Mouse (Mus musculus) intestine, embryonic 14.5 days (tissue): ENCODE results near the gene Naxd. TPM values are rescaled to one million over a fixed set of nuclear protein-coding genes. Genes with fewer than 3 reads are reported as not detected.

ENCODE experiments used
- ATAC-seq: fragments of 200-750 bp; cut with Nextera tagmentation; replicated peaks from 2 replicates; pipeline ENCODE4 v1.8.0; 2017; ENCODE audit warnings: low read depth, moderate number of reproducible peaks, moderate TSS enrichment, moderate library complexity; ENCODE audit not compliant: low FRiP score, low TSS enrichment
- DNase-seq: peaks from one replicate; pipeline ENCODE4 v3.0.0-alpha.2; 2018; ENCODE audit warnings: low spot score
- H3K27ac ChIP-seq: fragments of 300-500 bp; sonication (generic); 2 replicates; pipeline ENCODE4 v1.5.1; 2014; ENCODE audit warnings: low read depth, mild to moderate bottlenecking, control low read depth
- H3K27me3 ChIP-seq: fragments of 300-500 bp; sonication (generic); replicated peaks from 2 replicates; pipeline ENCODE4 v1.6.1; 2014; ENCODE audit warnings: low read length, control low read depth; ENCODE audit not compliant: control insufficient read depth, insufficient read depth
- H3K36me3 ChIP-seq: fragments of 300-500 bp; sonication (generic); 2 replicates; pipeline ENCODE4 v1.6.1; 2014; ENCODE audit warnings: low read length, control low read depth; ENCODE audit not compliant: control insufficient read depth, insufficient read depth
- H3K4me1 ChIP-seq: fragments of 300-500 bp; sonication (generic); replicated peaks from 2 replicates; pipeline ENCODE4 v1.6.1; 2014; ENCODE audit warnings: low read length, control low read depth, mixed read lengths; ENCODE audit not compliant: control insufficient read depth, insufficient read depth
- H3K4me2 ChIP-seq: fragments of 300-500 bp; sonication (generic); 2 replicates; pipeline ENCODE4 v1.6.1; 2014; ENCODE audit warnings: low read length
- H3K4me3 ChIP-seq: fragments of 300-500 bp; sonication (generic); 2 replicates; pipeline ENCODE4 v1.5.1; 2014; ENCODE audit warnings: low read depth, low read length, control low read depth, mixed read lengths
- H3K9ac ChIP-seq: fragments of 300-500 bp; sonication (generic); 2 replicates; pipeline ENCODE4 v1.6.1; 2014; ENCODE audit warnings: mild to moderate bottlenecking, low read length
- H3K9me3 ChIP-seq: fragments of 300-500 bp; sonication (generic); 2 replicates; pipeline ENCODE4 v1.6.1; 2016; ENCODE audit warnings: low read length, control low read depth; ENCODE audit not compliant: control insufficient read depth
- WGBS: fragments of 180-500 bp; shearing (Covaris S2); extraction: QIAGEN DNeasy Blood & Tissue Kit; methylation state at CpG from one replicate; pipeline ENCODE4 v1.1.7; 2014; 5-methylcytosine and 5-hydroxymethylcytosine counted together
- polyA plus RNA-seq: library from polyadenylated mRNA; unstranded; fragments of >200 nt; fragmentation: Nextera tagmentation; extraction: Ambion mirVana; gene quantifications from 2 replicates; pipeline ENCODE4 v1.2.1, GENCODE M21; 2014

Gene Naxd
- polyA plus RNA-seq, 1 experiment from 2014 or later = 109 TPM

DNA sequence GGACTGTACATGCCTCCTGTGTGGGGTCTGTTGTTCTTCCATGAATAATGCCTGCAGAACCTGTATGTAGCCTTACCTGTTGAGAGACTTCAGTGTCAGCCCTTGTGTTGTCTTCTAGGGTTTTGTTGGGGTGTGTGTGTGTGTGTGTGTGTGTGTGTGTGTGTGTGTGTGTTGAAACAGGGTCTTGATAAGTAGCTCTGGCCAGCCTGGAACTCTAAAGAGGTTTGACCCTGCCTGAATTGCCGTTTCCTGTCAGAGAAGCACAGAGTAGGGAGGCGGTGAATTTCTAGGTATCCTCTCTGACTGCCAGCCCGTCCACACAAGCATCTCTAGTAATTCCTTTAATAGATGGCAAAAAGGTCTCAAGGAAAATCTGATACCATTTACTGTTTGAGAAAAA is 62.2 kb downstream of the Naxd start:
- ATAC-seq = no peak
- peak overlapping the region; percentile 58; the same call in 1 of the 2 replicates for H3K4me2 ChIP-seq
- WGBS = 65% methylated on average over 3 of the region's 3 CpGs

DNA sequence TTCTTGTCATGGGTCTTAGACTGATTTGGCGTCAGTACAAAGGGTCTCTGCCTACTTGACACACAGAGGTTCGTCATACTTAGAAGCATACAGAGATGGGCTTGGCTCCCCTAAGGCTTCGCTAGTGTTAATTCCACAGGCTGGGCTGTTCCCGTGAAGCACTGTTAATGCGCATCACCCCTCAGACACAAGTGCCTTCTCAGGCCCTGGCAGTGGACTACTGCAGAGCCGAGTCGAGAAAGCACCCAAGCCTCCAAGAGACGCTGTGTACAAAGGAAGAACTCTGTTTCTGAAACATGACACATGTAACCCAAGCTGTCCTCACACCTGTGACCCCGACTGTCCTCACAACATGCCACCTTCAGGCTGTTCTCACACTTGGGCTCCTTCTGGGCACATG is 62.9 kb downstream of the Naxd start:
- H3K27ac ChIP-seq = no peak overlapping the region
- no peaks in the 10 kb centered on the region for H3K27me3 ChIP-seq
- no peak overlapping the region for H3K9ac ChIP-seq
- H3K4me1 ChIP-seq = peaks cover 12% of the 10 kb centered on the region
- H3K9me3 ChIP-seq = no peaks in the 10 kb centered on the region
- H3K4me3 ChIP-seq = no peak overlapping the region
- peaks cover 37% of the 10 kb centered on the region for H3K36me3 ChIP-seq
- ATAC-seq (no peak), DNase-seq (no peak)
- 86% methylated on average over 9 of the region's 9 CpGs for WGBS
- H3K4me2 ChIP-seq = no peak overlapping the region

More for the DNA sequence above, 62.2 kb downstream of the Naxd start:
- no peak for DNase-seq
- Histone ChIP-seq H3K9ac (no peak overlapping the region), H3K9me3 (no peaks in the 10 kb centered on the region), H3K27ac (no peak overlapping the region), H3K27me3 (no peaks in the 10 kb centered on the region), H3K36me3 (peaks cover 32% of the 10 kb centered on the region), H3K4me3 (no peak overlapping the region), H3K4me1 (peaks cover 13% of the 10 kb centered on the region)

DNA sequence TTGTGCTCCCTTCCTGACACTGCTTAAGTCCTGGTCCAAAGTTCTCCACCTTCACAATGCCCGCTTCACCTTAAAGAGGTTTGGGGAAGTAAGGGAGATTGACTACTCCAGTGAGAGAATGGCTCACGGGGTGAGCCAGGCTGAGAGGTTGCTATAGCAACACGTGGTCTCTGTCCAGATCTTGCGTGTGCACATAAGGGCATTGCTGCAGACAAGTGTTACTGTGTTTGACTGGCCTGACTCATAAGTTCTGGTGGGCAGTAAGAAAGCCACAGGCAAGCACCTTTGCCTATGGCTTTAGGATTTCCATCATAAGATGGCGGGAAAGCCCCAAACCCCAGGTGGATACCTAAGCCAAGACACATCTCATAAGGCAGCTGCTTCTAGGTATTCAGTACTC is 66.9 kb downstream of the Naxd start:
- Histone ChIP-seq H3K9ac (no peak overlapping the region), H3K27ac (no peak overlapping the region), H3K36me3 (peaks cover 42% of the 10 kb centered on the region), H3K4me1 (peaks cover 5% of the 10 kb centered on the region), H3K9me3 (no peaks in the 10 kb centered on the region), H3K4me2 (no peak overlapping the region), H3K4me3 (no peak overlapping the region), H3K27me3 (no peaks in the 10 kb centered on the region)
- 84% methylated on average over 5 of the region's 5 CpGs for WGBS
- DNase-seq = no peak
- no peak for ATAC-seq

Other genes with a start within 250 kb of the Naxd start
- 52.9 and 58.4 TPM in 2 replicates for gene Col4a2, start 184.7 kb upstream of the Naxd start, polyA plus RNA-seq
- 228 TPM in 2 replicates for gene Col4a1, start 184.7 kb upstream of the Naxd start, polyA plus RNA-seq
- 7.8 and 8.6 TPM in 2 replicates for gene Rab20, start 18.8 kb upstream of the Naxd start, polyA plus RNA-seq
- gene Cars2, start 53.3 kb downstream of the Naxd start, polyA plus RNA-seq = 25.8 and 29.9 TPM in 2 replicates
- gene Ing1, start 58.1 kb downstream of the Naxd start, polyA plus RNA-seq = 34.6 and 38.1 TPM in 2 replicates
- 103 and 119 TPM in 2 replicates for gene Ankrd10, start 138.3 kb downstream of the Naxd start, polyA plus RNA-seq
- gene 1700016D06Rik, start 203.6 kb downstream of the Naxd start, polyA plus RNA-seq = not detected in 2 replicates
- gene Arhgef7, start 230.2 kb downstream of the Naxd start, polyA plus RNA-seq = 33.9 and 34.4 TPM in 2 replicates